Mouse (Mus musculus) limb, embryonic 12.5 days (tissue): ENCODE data around the gene Rbp3. TPM values are rescaled to one million over a fixed set of nuclear protein-coding genes. Genes with fewer than 3 reads are reported as not detected.

Experiments used
- ATAC-seq: fragments of 200-750 bp; cut with Nextera tagmentation; 2 replicates; pipeline ENCODE4 v1.8.0; 2017; ENCODE audit warnings: low read depth, moderate TSS enrichment; ENCODE audit not compliant: insufficient number of reproducible peaks, insufficient read depth, low FRiP score, low TSS enrichment
- H3K27ac ChIP-seq: fragments of 300-500 bp; sonication (generic); 2 replicates; pipeline ENCODE4 v1.5.1; 2016; ENCODE audit warnings: mild to moderate bottlenecking, moderate library complexity
- H3K27me3 ChIP-seq: fragments of 300-500 bp; sonication (generic); 2 replicates; pipeline ENCODE4 v1.6.1; 2016; ENCODE audit warnings: mild to moderate bottlenecking, moderate library complexity
- H3K36me3 ChIP-seq: fragments of 300-500 bp; sonication (generic); 2 replicates; pipeline ENCODE4 v1.6.1; 2016; ENCODE audit warnings: mild to moderate bottlenecking, moderate library complexity
- H3K4me1 ChIP-seq: fragments of 300-500 bp; sonication (generic); replicated peaks from 2 replicates; pipeline ENCODE4 v1.6.1; 2016
- H3K4me2 ChIP-seq: fragments of 300-500 bp; sonication (generic); 2 replicates; pipeline ENCODE4 v1.6.1; 2016; ENCODE audit warnings: mild to moderate bottlenecking, moderate library complexity
- H3K4me3 ChIP-seq: fragments of 300-500 bp; sonication (generic); replicated peaks from 2 replicates; pipeline ENCODE4 v1.5.1; 2016; ENCODE audit warnings: mild to moderate bottlenecking
- H3K9ac ChIP-seq: fragments of 300-500 bp; sonication (generic); replicated peaks from 2 replicates; pipeline ENCODE4 v1.6.1; 2016; ENCODE audit warnings: mild to moderate bottlenecking, moderate library complexity
- H3K9me3 ChIP-seq: fragments of 300-500 bp; sonication (generic); 2 replicates; pipeline ENCODE4 v1.6.1; 2016; ENCODE audit warnings: mild to moderate bottlenecking, moderate library complexity
- WGBS: fragments of 180-500 bp; shearing (Covaris S2); methylation state at CpG from one replicate; pipeline ENCODE4 v1.1.7; 2016; 5-methylcytosine and 5-hydroxymethylcytosine counted together
- polyA plus RNA-seq: library from polyadenylated mRNA; unstranded; fragments of >200 nt; fragmentation: Nextera tagmentation; extraction: Ambion mirVana; gene quantifications from 2 replicates; pipeline ENCODE4 v1.2.1, GENCODE M21; 2016

The Rbp3 gene
- not detected in 2 replicates for polyA plus RNA-seq

GRCm38 (mm10) chr14:33953761-33954160, at the start of gene Rbp3:
Rbp3 (plus strand) TSS chr14:33954003.
- H3K4me2 ChIP-seq: no peak within 1 kb of the TSS
- no peak within 1 kb of the TSS for H3K9ac ChIP-seq
- no peak within 1 kb of the TSS for H3K4me3 ChIP-seq
- 0 out of 2 replicates have a peak, but pooled peaks cover 4% of the 10 kb centered on the region for H3K27me3 ChIP-seq
- H3K36me3 ChIP-seq: no peaks in the 10 kb centered on the region
- 85% methylated on average over 5 of the region's 5 CpGs for WGBS
- ATAC-seq: no peak
- H3K9me3 ChIP-seq: no peaks in the 10 kb centered on the region
- no peaks in the 10 kb centered on the region for H3K4me1 ChIP-seq
- no peak within 1 kb of the TSS for H3K27ac ChIP-seq

GRCm38 (mm10) chr14:33904851-33905250, 49.0 kb upstream of the Rbp3 start:
- Histone ChIP-seq H3K27me3 (no peaks in the 10 kb centered on the region), H3K9me3 (no peaks in the 10 kb centered on the region), H3K27ac (no peak overlapping the region), H3K4me3 (no peak overlapping the region), H3K4me1 (peaks cover 14% of the 10 kb centered on the region), H3K4me2 (no peak overlapping the region), H3K36me3 (no peaks in the 10 kb centered on the region), H3K9ac (no peak overlapping the region)
- no peak for ATAC-seq

- H3K27me3 ChIP-seq: peaks cover 15% of the 10 kb centered on the region
Measured at GRCm38 (mm10) chr14:33913727-33914126, 40.1 kb upstream of the Rbp3 start.

DNA sequence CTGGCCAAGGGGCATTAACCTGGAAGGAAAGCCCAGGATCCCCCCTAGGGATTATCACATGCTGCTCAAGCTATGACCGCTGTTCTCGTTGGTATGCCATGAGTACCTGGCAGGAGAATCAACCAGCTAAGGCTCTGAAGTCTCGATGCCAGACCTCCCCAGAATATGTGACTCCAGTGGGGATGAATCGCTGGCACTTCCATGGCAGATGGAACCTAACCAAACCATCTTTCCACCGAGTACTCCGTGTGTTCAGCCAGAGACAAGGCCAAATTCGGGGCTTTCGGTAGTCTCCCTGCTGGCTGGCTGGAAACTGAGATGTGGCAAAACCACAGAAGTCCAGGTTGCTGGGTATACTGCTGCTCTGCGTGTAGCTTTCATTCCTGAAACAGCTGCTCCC, 39.6 kb upstream of the Rbp3 start:
- Histone ChIP-seq H3K9ac (no peak overlapping the region), H3K27me3 (peaks cover 15% of the 10 kb centered on the region), H3K4me3 (no peak overlapping the region), H3K9me3 (no peaks in the 10 kb centered on the region), H3K4me1 (peaks cover 24% of the 10 kb centered on the region), H3K4me2 (no peak overlapping the region), H3K36me3 (no peaks in the 10 kb centered on the region), H3K27ac (no peak overlapping the region)
- ATAC-seq: no peak
- 91% methylated on average over 9 of the region's 9 CpGs for WGBS

More at GRCm38 (mm10) chr14:33913727-33914126, 40.1 kb upstream of the Rbp3 start:
- 39% methylated on average over 3 of the region's 3 CpGs for WGBS
- Histone ChIP-seq H3K36me3 (no peaks in the 10 kb centered on the region), H3K9me3 (no peaks in the 10 kb centered on the region), H3K27ac (no peak overlapping the region), H3K4me1 (peaks cover 20% of the 10 kb centered on the region), H3K4me2 (no peak overlapping the region), H3K4me3 (no peak overlapping the region), H3K9ac (no peak overlapping the region)
- ATAC-seq: 0 out of 2 replicates have a peak, but pooled peaks have one; percentile 23

- no peaks in the 10 kb centered on the region for H3K9me3 ChIP-seq
- H3K4me3 ChIP-seq: no peak overlapping the region
- ATAC-seq: no peak
- H3K9ac ChIP-seq: no peak overlapping the region
- WGBS: 16% methylated on average over 14 of the region's 14 CpGs
- H3K27ac ChIP-seq: peak overlapping the region; percentile 31
- 0 out of 2 replicates have a peak overlapping the region, but pooled peaks have one; percentile 1 for H3K4me2 ChIP-seq
- H3K36me3 ChIP-seq: no peaks in the 10 kb centered on the region
- H3K4me1 ChIP-seq: peaks cover 58% of the 10 kb centered on the region
- H3K27me3 ChIP-seq: peaks cover 60% of the 10 kb centered on the region
Measured at GRCm38 (mm10) chr14:33920727-33921559, 32.9 kb upstream of the Rbp3 start.

DNA sequence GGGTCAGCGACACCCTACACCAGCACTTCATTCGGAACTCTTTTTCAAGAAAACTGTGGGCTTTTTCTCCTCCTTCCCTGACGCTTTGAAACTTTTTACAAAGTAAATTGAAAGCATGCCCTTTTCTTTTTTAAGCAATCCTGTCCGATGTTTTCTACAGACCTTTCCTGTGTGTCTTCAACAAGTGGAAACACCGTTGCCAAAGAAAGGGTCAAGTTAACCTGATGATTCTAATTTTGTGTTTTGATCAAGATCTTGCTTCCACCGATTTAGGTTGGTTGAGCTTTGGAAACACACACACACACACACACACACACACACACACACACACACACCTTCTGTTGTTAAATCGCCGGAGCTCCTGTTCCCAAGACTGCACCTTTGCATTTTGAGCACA, 31.0 kb upstream of the Rbp3 start:
- peaks cover 58% of the 10 kb centered on the region for H3K4me1 ChIP-seq
- peak overlapping the region; percentile 75 for H3K9ac ChIP-seq
- peak overlapping the region; percentile 96 for H3K4me2 ChIP-seq
- H3K9me3 ChIP-seq: no peaks in the 10 kb centered on the region
- ATAC-seq: no peak
- H3K27me3 ChIP-seq: peaks cover 69% of the 10 kb centered on the region
- peak overlapping the region; percentile 69; the same call in 1 of the 2 replicates for H3K27ac ChIP-seq
- WGBS: 8% methylated on average over 8 of the region's 8 CpGs
- H3K4me3 ChIP-seq: peak overlapping the region; percentile 64
- no peaks in the 10 kb centered on the region for H3K36me3 ChIP-seq

- Histone ChIP-seq H3K9ac (peak within 1 kb of the TSS; percentile 75), H3K4me3 (peak within 1 kb of the TSS; percentile 64), H3K9me3 (no peaks in the 10 kb centered on the region), H3K27ac (peak within 1 kb of the TSS; percentile 69), H3K4me2 (peak within 1 kb of the TSS; percentile 96), H3K36me3 (no peaks in the 10 kb centered on the region), H3K4me1 (peaks cover 53% of the 10 kb centered on the region), H3K27me3 (peaks cover 68% of the 10 kb centered on the region)
- under 1% methylated on average over 77 of the region's 85 CpGs for WGBS
- ATAC-seq: peak; percentile 75
Measured at GRCm38 (mm10) chr14:33923168-33924070, 30.4 kb upstream of the Rbp3 start, which contains the start of gene Gdf10. Gdf10 (plus strand) TSS chr14:33923587.

GRCm38 (mm10) chr14:33931853-33932252, 21.9 kb upstream of the Rbp3 start:
- no peak overlapping the region for H3K9ac ChIP-seq
- H3K9me3 ChIP-seq: no peaks in the 10 kb centered on the region
- H3K4me3 ChIP-seq: no peak overlapping the region
- peaks cover 52% of the 10 kb centered on the region for H3K27me3 ChIP-seq
- no peak overlapping the region for H3K27ac ChIP-seq
- no peak overlapping the region for H3K4me2 ChIP-seq
- peaks cover 7% of the 10 kb centered on the region for H3K4me1 ChIP-seq
- WGBS: 47% methylated on average over 17 of the region's 17 CpGs
- no peak for ATAC-seq
- H3K36me3 ChIP-seq: peaks cover 5% of the 10 kb centered on the region; the same call in 1 of the 2 replicates

DNA sequence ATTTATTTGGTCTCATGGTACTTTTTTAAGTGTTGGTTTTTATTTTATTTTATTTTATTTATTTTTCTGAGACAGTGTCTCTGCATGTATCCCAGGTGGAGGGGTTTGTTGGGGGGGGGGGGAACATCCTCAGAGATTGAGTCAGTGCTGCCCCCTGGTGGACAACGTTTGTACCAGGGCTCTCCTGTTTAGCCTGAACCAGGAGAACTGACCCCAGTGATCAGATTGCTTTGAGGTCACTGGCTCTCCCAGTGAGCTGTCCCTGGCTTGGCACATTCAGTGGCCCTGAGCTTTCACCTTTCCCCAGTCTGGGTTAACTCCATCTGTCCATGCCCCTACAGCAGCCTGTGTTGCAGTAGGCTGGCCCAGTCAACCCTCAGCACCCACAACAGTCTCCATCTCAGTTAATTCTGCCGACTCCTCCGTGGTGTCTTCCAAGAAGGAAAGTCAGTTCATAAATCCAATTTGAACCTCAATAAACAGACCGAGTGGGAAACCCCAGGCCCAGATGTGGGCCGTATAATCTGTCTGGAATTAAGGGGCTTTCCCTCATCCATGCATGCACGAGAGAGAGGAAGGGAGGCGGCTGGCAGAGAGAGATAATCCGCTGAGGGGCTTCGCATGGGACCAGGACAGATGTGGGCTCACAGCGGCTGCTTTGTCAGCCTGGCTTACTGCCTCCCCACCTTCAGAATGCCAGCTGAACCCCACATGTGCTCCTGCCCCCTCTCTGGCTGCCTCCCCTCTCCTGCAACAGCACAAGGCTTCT, 20.7 kb upstream of the Rbp3 start:
- H3K27me3 ChIP-seq: peaks cover 46% of the 10 kb centered on the region
- H3K9me3 ChIP-seq: no peaks in the 10 kb centered on the region
- H3K9ac ChIP-seq: no peak overlapping the region
- 65% methylated on average over 10 of the region's 10 CpGs for WGBS
- no peak overlapping the region for H3K27ac ChIP-seq
- peaks cover 7% of the 10 kb centered on the region; the same call in 1 of the 2 replicates for H3K4me1 ChIP-seq
- H3K4me3 ChIP-seq: no peak overlapping the region
- peaks cover 5% of the 10 kb centered on the region; the same call in 1 of the 2 replicates for H3K36me3 ChIP-seq
- no peak overlapping the region for H3K4me2 ChIP-seq
- ATAC-seq: no peak

DNA sequence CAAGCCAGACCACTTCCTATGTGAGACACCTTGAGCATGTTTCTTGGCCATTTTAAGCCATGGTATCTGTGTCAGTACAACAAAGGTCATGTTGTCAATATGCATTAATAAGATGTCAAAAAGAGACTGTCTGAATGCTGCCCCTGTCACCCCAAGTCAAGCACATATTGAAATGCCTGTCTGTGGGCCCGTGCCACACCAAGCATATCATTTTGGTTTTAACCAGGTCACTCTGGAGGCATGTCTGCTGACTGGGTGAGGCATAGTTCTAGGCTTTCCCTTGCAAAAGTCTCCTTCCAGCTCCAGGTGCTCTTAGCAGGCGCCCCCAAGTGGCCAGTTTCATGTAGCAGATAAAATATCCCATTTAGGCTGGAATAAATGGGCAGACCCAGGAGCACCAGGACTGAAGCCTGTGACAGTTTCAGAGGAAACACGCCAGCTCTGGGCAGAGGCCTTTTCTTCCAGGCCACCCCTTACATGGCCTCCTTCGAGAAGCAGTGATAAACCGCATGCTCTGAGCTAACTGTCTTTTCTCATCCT, 20.0 kb upstream of the Rbp3 start:
- H3K27me3 ChIP-seq: peaks cover 41% of the 10 kb centered on the region

More for the DNA sequence above, 20.0 kb upstream of the Rbp3 start:
- Histone ChIP-seq H3K4me1 (peaks cover 7% of the 10 kb centered on the region; the same call in 1 of the 2 replicates), H3K36me3 (peaks cover 5% of the 10 kb centered on the region; the same call in 1 of the 2 replicates), H3K9me3 (no peaks in the 10 kb centered on the region), H3K9ac (no peak overlapping the region), H3K4me3 (no peak overlapping the region), H3K4me2 (no peak overlapping the region), H3K27ac (no peak overlapping the region)
- 0 out of 2 replicates have a peak, but pooled peaks have one; percentile 13 for ATAC-seq
- WGBS: 46% methylated on average over 5 of the region's 5 CpGs
